Mouse (Mus musculus): Measurements from ENCODE around the gene Bcl2l11. TPM values are rescaled to one million over a fixed set of nuclear protein-coding genes. Genes with fewer than 3 reads are reported as not detected.

The Bcl2l11 gene
- polyA plus RNA-seq, 1 experiment from 2014 or later, result 9.4 TPM

- ATAC-seq, result no peak
Observed at GRCm38 (mm10) chr2:128115579-128115978, 10.3 kb upstream of the Bcl2l11 start.

GRCm38 (mm10) chr2:128117605-128118004, 8.2 kb upstream of the Bcl2l11 start:
- Histone ChIP-seq H3K9me3 (replicated peaks) (no peaks in the 10 kb centered on the region), H3K4me1 (peaks cover 5% of the 10 kb centered on the region; the same call in 1 of the 2 replicates), H3K9ac (no peak overlapping the region), H3K36me3 (no peaks in the 10 kb centered on the region), H3K4me2 (no peak overlapping the region), H3K4me3 (no peak overlapping the region), H3K27ac (no peak overlapping the region), H3K27me3 (replicated peaks) (peaks cover 32% of the 10 kb centered on the region)
- no peak for ATAC-seq
- 74% methylated on average over 7 of the region's 7 CpGs for WGBS (ENCODE audit: insufficient replicate concordance)

More at GRCm38 (mm10) chr2:128115579-128115978, 10.3 kb upstream of the Bcl2l11 start:
- H3K27ac ChIP-seq, result no peak overlapping the region
- no peaks in the 10 kb centered on the region for H3K36me3 ChIP-seq
- no peak overlapping the region for H3K4me2 ChIP-seq
- H3K4me3 ChIP-seq, result no peak overlapping the region
- no peak overlapping the region for H3K9ac ChIP-seq
- H3K4me1 ChIP-seq, result 0 out of 2 replicates have a peak, but pooled peaks cover 4% of the 10 kb centered on the region
- no peaks in the 10 kb centered on the region for H3K9me3 ChIP-seq (replicated peaks)
- WGBS (ENCODE audit: insufficient replicate concordance), result 44% methylated on average over 4 of the region's 4 CpGs
- H3K27me3 ChIP-seq (replicated peaks), result peaks cover 12% of the 10 kb centered on the region

- Histone ChIP-seq H3K4me2 (no peak overlapping the region), H3K27ac (no peak overlapping the region), H3K4me3 (no peak overlapping the region), H3K36me3 (no peaks in the 10 kb centered on the region), H3K9ac (no peak overlapping the region), H3K27me3 (replicated peaks) (peaks cover 45% of the 10 kb centered on the region), H3K9me3 (replicated peaks) (no peaks in the 10 kb centered on the region), H3K4me1 (peaks cover 19% of the 10 kb centered on the region)
- no peak for ATAC-seq
- WGBS (ENCODE audit: insufficient replicate concordance), result 83% methylated on average over 9 of the region's 9 CpGs
Observed at GRCm38 (mm10) chr2:128118971-128119370, 6.9 kb upstream of the Bcl2l11 start.

GRCm38 (mm10) chr2:128122491-128122890, 3.3 kb upstream of the Bcl2l11 start:
- Histone ChIP-seq H3K4me2 (peak overlapping the region; percentile 93), H3K4me1 (peaks cover 32% of the 10 kb centered on the region), H3K4me3 (peak overlapping the region; percentile 75), H3K36me3 (no peaks in the 10 kb centered on the region), H3K27me3 (replicated peaks) (peaks cover 69% of the 10 kb centered on the region), H3K9me3 (replicated peaks) (no peaks in the 10 kb centered on the region), H3K27ac (no peak overlapping the region), H3K9ac (no peak overlapping the region)
- ATAC-seq, result no peak
- 0% methylated on average over 9 of the region's 9 CpGs for WGBS (ENCODE audit: insufficient replicate concordance)

- Histone ChIP-seq H3K4me2 (peak overlapping the region; percentile 93), H3K27ac (no peak overlapping the region), H3K9me3 (replicated peaks) (no peaks in the 10 kb centered on the region), H3K4me1 (peaks cover 35% of the 10 kb centered on the region), H3K4me3 (peak overlapping the region; percentile 75), H3K9ac (no peak overlapping the region), H3K27me3 (replicated peaks) (peaks cover 69% of the 10 kb centered on the region), H3K36me3 (no peaks in the 10 kb centered on the region)
- ATAC-seq, result no peak
- 4% methylated on average over 40 of the region's 40 CpGs for WGBS (ENCODE audit: insufficient replicate concordance)
Observed at GRCm38 (mm10) chr2:128122891-128123771, 2.7 kb upstream of the Bcl2l11 start.

GRCm38 (mm10) chr2:128123921-128124683, 1.7 kb upstream of the Bcl2l11 start:
- WGBS (ENCODE audit: insufficient replicate concordance), result 3% methylated on average over 23 of the region's 23 CpGs
- H3K4me1 ChIP-seq, result peaks cover 43% of the 10 kb centered on the region
- H3K9me3 ChIP-seq (replicated peaks), result no peaks in the 10 kb centered on the region
- ATAC-seq, result no peak
- peak overlapping the region; percentile 75 for H3K4me3 ChIP-seq
- no peak overlapping the region for H3K9ac ChIP-seq
- peaks cover 72% of the 10 kb centered on the region for H3K27me3 ChIP-seq (replicated peaks)
- peaks cover 6% of the 10 kb centered on the region for H3K36me3 ChIP-seq
- H3K27ac ChIP-seq, result no peak overlapping the region
- peak overlapping the region; percentile 93 for H3K4me2 ChIP-seq

GRCm38 (mm10) chr2:128124693-128125092, 1.1 kb upstream of the Bcl2l11 start:
- Histone ChIP-seq H3K4me1 (peaks cover 43% of the 10 kb centered on the region), H3K4me2 (peak overlapping the region; percentile 93), H3K36me3 (peaks cover 12% of the 10 kb centered on the region), H3K9ac (no peak overlapping the region), H3K27ac (no peak overlapping the region), H3K27me3 (replicated peaks) (peaks cover 71% of the 10 kb centered on the region), H3K9me3 (replicated peaks) (no peaks in the 10 kb centered on the region), H3K4me3 (peak overlapping the region; percentile 75)
- no peak for ATAC-seq
- WGBS (ENCODE audit: insufficient replicate concordance), result 4% methylated on average over 15 of the region's 15 CpGs

- 0 out of 2 replicates have a peak, but pooled peaks have one; percentile 0 for ATAC-seq
- H3K9me3 ChIP-seq (replicated peaks), result no peaks in the 10 kb centered on the region
- peak overlapping the region; percentile 74 for H3K27ac ChIP-seq
- peak overlapping the region; percentile 75 for H3K4me3 ChIP-seq
- H3K27me3 ChIP-seq (replicated peaks), result peaks cover 52% of the 10 kb centered on the region
- peaks cover 48% of the 10 kb centered on the region for H3K4me1 ChIP-seq
- peak overlapping the region; percentile 93 for H3K4me2 ChIP-seq
- peak overlapping the region; percentile 75 for H3K9ac ChIP-seq
- 1% methylated on average over 35 of the region's 35 CpGs for WGBS (ENCODE audit: insufficient replicate concordance)
- peaks cover 31% of the 10 kb centered on the region for H3K36me3 ChIP-seq
Observed at GRCm38 (mm10) chr2:128126591-128127051, 783 bp downstream of the Bcl2l11 start.

- peak overlapping the region; percentile 75 for H3K9ac ChIP-seq
- peak; percentile 90 for ATAC-seq
- H3K4me1 ChIP-seq, result peaks cover 50% of the 10 kb centered on the region
- H3K4me3 ChIP-seq, result peak overlapping the region; percentile 75
- WGBS (ENCODE audit: insufficient replicate concordance), result under 1% methylated on average over 62 of the region's 67 CpGs
- H3K27me3 ChIP-seq (replicated peaks), result peaks cover 46% of the 10 kb centered on the region
- H3K9me3 ChIP-seq (replicated peaks), result no peaks in the 10 kb centered on the region
- peaks cover 35% of the 10 kb centered on the region for H3K36me3 ChIP-seq
- H3K27ac ChIP-seq, result peak overlapping the region; percentile 76
- peak overlapping the region; percentile 93 for H3K4me2 ChIP-seq
Observed at GRCm38 (mm10) chr2:128127121-128127671, 1.4 kb downstream of the Bcl2l11 start.

GRCm38 (mm10) chr2:128127691-128128292, 2.0 kb downstream of the Bcl2l11 start:
- WGBS (ENCODE audit: insufficient replicate concordance), result under 1% methylated on average over 48 of the region's 48 CpGs
- peaks cover 37% of the 10 kb centered on the region for H3K36me3 ChIP-seq

GRCm38 (mm10) chr2:128128532-128128931, 2.7 kb downstream of the Bcl2l11 start:
- 63% methylated on average over 10 of the region's 10 CpGs for WGBS (ENCODE audit: insufficient replicate concordance)
- no peaks in the 10 kb centered on the region for H3K9me3 ChIP-seq (replicated peaks)
- H3K4me1 ChIP-seq, result peaks cover 40% of the 10 kb centered on the region
- peak overlapping the region; percentile 75 for H3K4me3 ChIP-seq
- H3K36me3 ChIP-seq, result peaks cover 42% of the 10 kb centered on the region
- H3K4me2 ChIP-seq, result peak overlapping the region; percentile 93
- ATAC-seq, result no peak
- H3K27ac ChIP-seq, result no peak overlapping the region
- peaks cover 33% of the 10 kb centered on the region for H3K27me3 ChIP-seq (replicated peaks)
- H3K9ac ChIP-seq, result peak overlapping the region; percentile 75; the same call in 1 of the 2 replicates

More at GRCm38 (mm10) chr2:128127691-128128292, 2.0 kb downstream of the Bcl2l11 start:
- H3K4me1 ChIP-seq, result peaks cover 47% of the 10 kb centered on the region
- H3K9ac ChIP-seq, result peak overlapping the region; percentile 75
- H3K27ac ChIP-seq, result peak overlapping the region; percentile 76
- peaks cover 40% of the 10 kb centered on the region for H3K27me3 ChIP-seq (replicated peaks)
- no peaks in the 10 kb centered on the region for H3K9me3 ChIP-seq (replicated peaks)
- H3K4me3 ChIP-seq, result peak overlapping the region; percentile 75
- ATAC-seq, result peak; percentile 17; the same call in 1 of the 2 replicates
- H3K4me2 ChIP-seq, result peak overlapping the region; percentile 93
